Mouse (Mus musculus) urinary bladder, postnatal 4 days (tissue): ENCODE measurements at regions not wholly inside any gene's neighbourhood (a gene's known extent, or its start where the extent isn't known, plus 50 kb on each side); places are given as distances from the start of the nearest gene placed in this dataset.
A peak's percentile ranks its signal among the peaks of the same experiment; 100 is the strongest.

Experiments used
- DNase-seq, 2 experiments: peaks; one replicate each; pipeline ENCODE4 v3.0.0; 2021 to 2022; ENCODE audit warnings: low spot score in 2 of 2

- no peak for DNase-seq
Observed at GRCm38 (mm10) chr14:71895468-71895867, 596.2 kb downstream of the Gm9195 start.

DNA sequence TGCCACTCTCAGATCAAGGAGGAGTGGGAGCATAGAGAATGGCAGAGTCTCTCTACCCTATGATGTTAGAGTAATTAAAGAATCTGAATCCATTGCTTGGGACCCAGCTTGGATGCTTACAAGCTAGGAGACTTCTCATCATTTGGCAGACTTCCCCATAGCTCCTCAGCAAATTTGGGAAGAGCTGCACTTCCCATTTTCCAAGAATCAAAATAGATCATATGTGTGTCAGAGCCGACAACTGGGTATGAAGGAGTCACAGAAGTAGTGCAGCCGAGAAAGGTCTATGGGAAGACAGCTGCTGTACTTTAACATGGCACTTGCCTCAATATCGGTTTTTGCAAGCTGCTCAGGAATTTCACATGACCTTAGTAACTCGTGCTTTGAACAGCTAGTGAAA, 596.8 kb downstream of the Gm9195 start:
- no peak for DNase-seq

DNA sequence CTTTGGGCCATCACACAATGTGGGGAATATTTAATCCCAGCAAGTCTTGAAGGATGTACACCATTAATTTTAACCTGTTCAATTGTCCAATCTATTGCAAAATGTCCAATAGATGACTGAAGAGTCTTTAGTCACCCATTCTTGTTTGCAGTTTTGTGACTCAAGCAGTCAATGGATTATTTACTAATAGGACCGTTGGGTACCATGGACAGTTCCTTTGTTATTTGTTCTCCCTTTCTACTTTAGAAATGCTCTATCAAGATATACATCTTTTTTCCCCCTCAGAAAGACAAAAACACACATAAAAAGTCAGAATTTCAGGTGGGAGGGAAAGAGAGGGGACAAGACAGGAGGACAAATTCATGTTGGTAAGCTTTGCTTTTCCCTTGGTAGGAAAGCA, 598.3 kb downstream of the Gm9195 start:
- no peak for DNase-seq

DNA sequence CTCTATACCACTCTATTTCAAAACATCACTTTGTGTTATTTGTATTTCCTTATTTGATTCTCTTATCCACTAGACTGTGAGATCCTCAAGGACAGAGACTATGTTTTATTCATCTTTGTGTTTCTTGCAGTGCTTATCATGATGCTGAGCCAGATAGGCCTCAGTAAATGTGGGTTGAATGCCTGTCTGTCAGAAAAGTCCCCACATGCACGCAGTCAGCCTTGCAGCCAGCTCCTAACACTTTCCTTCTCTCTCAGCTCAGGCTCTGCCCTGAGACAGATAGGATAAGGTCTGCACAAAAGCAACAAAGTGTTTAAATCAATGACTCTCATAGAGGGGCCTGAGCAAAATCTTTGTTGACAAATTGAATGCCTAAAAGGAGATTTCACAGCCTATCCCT, 600.0 kb downstream of the Gm9195 start:
- no peak for DNase-seq

DNA sequence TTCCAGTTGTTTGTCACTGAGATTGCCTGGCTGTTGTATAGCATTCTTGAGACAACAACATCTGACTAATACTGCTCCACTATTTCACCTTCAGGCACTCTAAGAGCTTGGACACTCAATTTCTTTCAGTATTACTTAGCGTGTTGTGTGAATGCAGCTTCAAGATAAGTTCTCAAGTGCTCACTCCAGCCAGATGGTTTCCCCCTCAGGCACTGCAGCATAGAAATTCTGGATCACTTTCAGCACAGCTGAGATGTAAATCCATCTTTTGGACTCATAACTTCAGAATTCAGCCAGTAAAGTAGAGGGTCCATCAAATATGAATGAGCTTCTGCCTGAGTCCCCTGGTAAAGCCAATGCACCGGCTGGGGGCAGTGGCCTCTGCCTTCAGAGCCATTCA, 608.8 kb downstream of the Gm9195 start:
- no peak for DNase-seq

GRCm38 (mm10) chr14:71845546-71845945, 646.1 kb downstream of the Gm9195 start:
- no peak for DNase-seq

DNA sequence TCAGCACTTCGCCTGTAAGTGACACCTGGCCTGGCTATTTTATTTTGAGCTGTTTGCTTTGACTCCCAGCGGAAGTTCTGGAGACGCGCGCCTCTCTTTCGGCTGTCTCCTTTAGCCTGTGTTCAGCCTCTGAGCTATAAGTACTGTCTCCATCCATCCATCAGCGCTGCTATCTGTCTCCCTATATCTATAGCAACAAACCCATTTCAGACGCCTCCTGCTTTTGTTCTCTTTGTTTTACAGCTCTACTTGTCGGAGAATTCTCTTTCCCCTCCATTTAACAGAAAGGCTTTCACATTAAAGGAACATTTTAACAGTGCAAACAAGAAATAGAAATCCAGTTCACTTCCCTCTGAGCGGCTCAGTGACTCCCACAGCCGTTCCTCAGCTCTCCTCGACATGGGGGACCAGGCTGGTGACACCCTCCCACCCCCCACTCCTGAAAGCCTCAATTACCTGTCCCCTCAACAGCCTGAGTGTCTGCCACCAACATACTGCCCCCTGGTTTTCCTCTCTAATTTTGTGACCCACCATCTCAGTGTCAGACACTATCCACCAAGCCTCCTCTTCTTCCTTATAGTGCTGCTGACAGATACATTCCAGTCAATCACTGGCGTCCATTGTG, 682.7 kb downstream of the Gm9195 start:
- DNase-seq, result no peak

DNA sequence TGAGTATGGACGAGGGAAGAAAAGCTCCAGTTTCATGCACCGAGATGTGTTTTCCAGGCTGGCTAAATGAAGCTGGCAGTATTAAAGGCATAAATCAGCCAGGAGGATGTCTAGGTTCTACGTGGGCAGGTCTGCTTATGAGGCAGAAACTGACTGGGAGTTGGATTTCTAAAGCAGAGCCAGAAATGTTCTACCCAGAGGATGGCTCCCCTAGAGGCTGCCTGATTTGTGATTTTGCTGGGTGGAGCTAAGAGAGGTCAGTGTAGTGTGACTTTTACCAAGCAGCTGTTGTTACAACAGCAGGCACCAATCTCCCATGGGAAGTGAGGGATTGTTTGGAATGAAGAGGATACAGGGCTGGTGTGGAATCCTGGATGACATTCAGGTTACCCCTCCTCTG, 686.0 kb downstream of the Gm9195 start:
- DNase-seq, result no peak

DNA sequence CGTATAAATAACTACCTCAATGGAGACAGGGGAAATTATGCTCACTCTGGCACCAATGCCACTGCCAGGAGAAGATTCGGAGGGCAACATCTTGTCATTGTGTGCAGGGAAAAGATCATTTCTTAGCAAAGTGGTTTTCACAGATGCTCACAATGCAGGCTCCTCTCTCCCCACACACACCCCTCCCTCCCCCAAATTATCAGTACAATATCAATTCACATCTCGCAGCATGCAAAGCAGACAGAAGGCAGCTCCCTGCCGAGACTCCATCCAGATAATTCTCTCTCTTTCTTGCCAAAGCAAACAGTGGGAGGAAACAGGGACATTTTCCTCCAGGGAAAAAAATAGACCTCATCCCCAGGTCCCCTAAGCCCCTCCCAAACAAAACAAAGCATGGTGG, 691.8 kb downstream of the Gm9195 start:
- DNase-seq, result no peak

- DNase-seq, result no peak
Observed at GRCm38 (mm10) chr14:71795713-71796112, 695.9 kb downstream of the Gm9195 start.

- no peak for DNase-seq
Observed at GRCm38 (mm10) chr14:71776990-71777525, 714.6 kb downstream of the Gm9195 start.

GRCm38 (mm10) chr14:71766856-71767255, 724.8 kb downstream of the Gm9195 start:
- no peak for DNase-seq

GRCm38 (mm10) chr14:71728542-71728941, 763.1 kb downstream of the Gm9195 start:
- no peak for DNase-seq

- DNase-seq, result no peak
Observed at GRCm38 (mm10) chr14:71723526-71723925, 768.1 kb downstream of the Gm9195 start.

DNA sequence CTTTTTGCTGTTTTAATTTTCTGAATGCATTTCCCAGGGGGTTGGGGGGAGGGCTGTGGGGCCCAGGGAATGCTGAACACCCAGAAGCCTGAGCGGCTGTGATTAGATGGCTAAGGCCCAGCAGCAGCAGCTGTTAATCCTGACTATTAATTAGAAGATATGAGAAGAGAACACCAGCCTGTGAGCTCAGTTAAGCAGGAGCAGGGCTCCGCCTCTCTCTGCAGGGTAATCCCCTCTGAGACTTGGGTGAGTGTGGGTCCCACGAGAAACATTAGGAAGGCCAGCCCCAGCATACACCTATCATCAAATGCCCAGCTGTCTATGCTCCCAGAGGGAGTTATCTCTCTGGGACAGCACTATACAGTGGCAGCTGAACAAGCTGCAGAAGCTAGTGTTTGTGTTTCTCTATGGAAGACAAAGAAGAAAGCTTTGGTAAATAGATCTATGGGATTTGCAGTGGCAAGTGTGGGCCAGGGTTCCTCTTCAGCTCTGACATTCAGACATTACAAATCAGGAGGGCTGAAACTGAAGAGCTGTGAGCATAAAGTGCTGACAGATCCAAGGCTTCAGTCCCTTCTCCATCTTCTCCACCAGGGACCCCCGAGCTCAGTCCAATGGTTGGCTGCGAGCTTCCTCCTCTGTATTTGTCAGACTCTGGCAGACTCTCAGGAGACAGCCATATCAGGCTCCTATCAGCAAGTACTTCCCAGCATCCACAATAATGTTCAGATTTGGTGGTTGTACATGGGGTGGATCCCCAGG, 781.9 kb downstream of the Gm9195 start:
- DNase-seq, result no peak

- no peak for DNase-seq
Observed at GRCm38 (mm10) chr14:71692752-71693437, 798.7 kb downstream of the Gm9195 start.

- no peak for DNase-seq
Observed at GRCm38 (mm10) chr14:71674564-71674963, 817.1 kb downstream of the Gm9195 start.

DNA sequence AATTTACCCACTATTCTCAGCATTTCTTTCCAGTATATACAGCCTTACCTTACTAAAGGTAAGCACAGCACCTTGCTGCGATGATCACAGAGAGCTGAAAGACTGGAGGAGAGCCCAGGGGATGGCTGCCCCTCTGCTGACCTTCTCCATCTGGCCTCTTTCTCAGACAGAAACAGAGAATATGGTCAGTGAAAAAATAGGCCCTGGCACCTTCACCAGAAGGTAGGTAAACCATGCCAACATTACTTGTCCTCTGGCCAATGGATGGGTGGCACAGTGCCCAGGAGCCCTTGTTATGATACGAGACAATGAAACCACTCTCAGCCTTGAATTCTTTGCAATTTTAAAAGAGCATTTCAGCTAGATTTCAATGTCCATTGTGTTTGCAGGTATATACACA, 817.8 kb downstream of the Gm9195 start:
- DNase-seq, result no peak

GRCm38 (mm10) chr14:71672481-71672880, 819.2 kb downstream of the Gm9195 start:
- DNase-seq, result no peak

DNA sequence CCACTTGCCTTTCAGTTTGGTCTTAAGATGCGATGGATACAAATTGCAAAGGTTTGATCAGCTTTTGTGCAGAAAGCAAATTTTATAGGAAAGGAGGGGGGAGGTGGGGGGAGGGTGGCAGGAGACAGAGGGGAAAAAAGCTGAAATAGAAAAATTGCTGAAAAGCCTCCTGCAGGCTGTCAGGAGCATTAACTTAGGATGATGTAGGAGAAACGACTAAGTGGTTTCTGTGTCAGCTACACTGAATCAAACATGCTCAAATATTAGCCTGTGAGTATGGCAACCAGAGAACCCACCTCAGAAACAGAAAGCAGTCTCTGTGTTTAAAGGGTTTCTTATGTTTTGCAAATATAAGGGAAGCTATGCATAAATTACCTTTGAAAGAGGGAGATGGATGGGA, 819.6 kb downstream of the Gm9195 start:
- no peak for DNase-seq

DNA sequence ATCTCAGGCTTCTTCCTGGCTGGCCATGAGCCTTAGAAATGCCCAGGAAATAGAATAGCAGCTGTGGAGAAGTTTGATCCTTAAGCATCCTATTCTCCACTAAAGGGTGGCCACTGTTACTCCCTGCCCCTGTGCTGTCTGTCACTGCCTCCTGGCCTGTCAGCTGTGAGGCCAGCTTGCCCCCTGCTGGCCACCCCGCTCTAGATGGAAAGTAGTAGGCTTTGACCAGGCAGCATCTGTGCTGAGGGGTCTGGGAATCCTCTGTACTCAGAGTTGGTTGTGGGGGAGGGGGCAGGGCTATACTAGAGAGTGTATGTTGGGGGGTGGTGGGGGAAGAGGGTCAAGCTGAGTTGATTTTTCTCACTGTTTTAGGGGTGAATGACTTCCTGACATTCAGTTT, 821.2 kb downstream of the Gm9195 start:
- peak; percentile 30 to 63 for DNase-seq

- no peak for DNase-seq
Observed at GRCm38 (mm10) chr14:71666656-71667055, 825.0 kb downstream of the Gm9195 start.

- no peak for DNase-seq
Observed at GRCm38 (mm10) chr14:71660166-71660565, 831.5 kb downstream of the Gm9195 start.
